Mouse (Mus musculus) CH12.LX (cell line): ENCODE measurements at regions not wholly inside any gene's neighbourhood (a gene's known extent, or its start where the extent isn't known, plus 50 kb on each side); places are given as distances from the start of the nearest gene placed in this dataset.

Source experiments
- DNase-seq: peaks from one replicate; pipeline ENCODE4 v3.0.0-alpha.2; 2013; ENCODE audit errors: extremely low read depth
- H3K27ac ChIP-seq: 2 replicates; pipeline ENCODE4 v1.5.1; 2012; ENCODE audit warnings: low read depth, mild to moderate bottlenecking, control low read depth, moderate library complexity; ENCODE audit not compliant: insufficient read depth
- H3K27me3 ChIP-seq: replicated peaks from 2 replicates; pipeline ENCODE3; 2012; ENCODE audit warnings: inconsistent platforms
- H3K36me3 ChIP-seq, 2 experiments: replicated peaks in 1 of 2; 2 replicates each; pipeline versions ENCODE3 to v1.6.1; 2012; ENCODE audit warnings: inconsistent platforms in 1 of 2, low read length in 1 of 2, mild to moderate bottlenecking in 1 of 2, mixed read lengths in 1 of 2, moderate library complexity in 1 of 2; ENCODE audit not compliant: control insufficient read depth in 1 of 2, insufficient read depth in 1 of 2
- H3K4me1 ChIP-seq, 2 experiments: 2 replicates each; pipeline ENCODE4 v1.6.1; 2012; ENCODE audit warnings: inconsistent platforms in 1 of 2, moderate library complexity in 1 of 2; ENCODE audit not compliant: insufficient read depth in 2 of 2, control insufficient read depth in 1 of 2
- H3K4me2 ChIP-seq: 2 replicates; pipeline ENCODE4 v1.6.1; 2012; ENCODE audit warnings: low read depth, mild to moderate bottlenecking, control low read depth; ENCODE audit not compliant: poor library complexity, insufficient read depth, severe bottlenecking
- H3K4me3 ChIP-seq, 3 experiments: fragments of 150-350 bp in 1 of 3; sonication (generic) in 1 of 3; replicated peaks in 1 of 3; 2 replicates each; pipeline versions ENCODE3 to v1.5.1; 2011 to 2012; ENCODE audit warnings: low read depth in 2 of 3, low read length in 2 of 3, mild to moderate bottlenecking in 2 of 3, moderate library complexity in 2 of 3, control low read depth in 1 of 3, improper control_type of control experiment in 1 of 3, inconsistent platforms in 1 of 3, mixed read lengths in 1 of 3; ENCODE audit not compliant: poor library complexity in 1 of 3
- H3K79me2 ChIP-seq: replicated peaks from 2 replicates; pipeline ENCODE4 v1.6.1; 2012; ENCODE audit warnings: mild to moderate bottlenecking, moderate library complexity; ENCODE audit not compliant: control insufficient read depth, poor library complexity, insufficient read depth, severe bottlenecking; ENCODE audit errors: extremely low read depth
- H3K9ac ChIP-seq: 2 replicates; pipeline ENCODE4 v1.6.1; 2012; ENCODE audit warnings: low read depth, mild to moderate bottlenecking, control low read depth, moderate library complexity; ENCODE audit not compliant: insufficient read depth
- H3K9me3 ChIP-seq: replicated peaks from 2 replicates; pipeline ENCODE3; 2012; ENCODE audit warnings: low read length, inconsistent platforms, mixed read lengths
- CTCF ChIP-seq, 2 experiments: IDR thresholded peaks in 1 of 2; conservative IDR thresholded peaks in 1 of 2; 2 replicates each; pipeline ENCODE4 v1.5.1; 2011 to 2012; ENCODE audit warnings: low read depth in 2 of 2, low read length in 2 of 2, improper control_type of control experiment in 1 of 2, inconsistent platforms in 1 of 2, mild to moderate bottlenecking in 1 of 2, moderate library complexity in 1 of 2
- ELF1 ChIP-seq: IDR thresholded peaks from 2 replicates; pipeline ENCODE4 v1.6.1; 2014; ENCODE audit warnings: low read depth, mild to moderate bottlenecking, inconsistent platforms, low read length, improper control_type of control experiment
- EP300 ChIP-seq: IDR thresholded peaks from 2 replicates; pipeline ENCODE4 v1.6.1; 2011; ENCODE audit warnings: low read length, improper control_type of control experiment
- GABPA ChIP-seq: IDR thresholded peaks from 2 replicates; pipeline ENCODE4 v1.6.1; 2012; ENCODE audit warnings: low read depth, low read length, improper control_type of control experiment, inconsistent platforms; ENCODE audit not compliant: insufficient replicate concordance
- IRF4 ChIP-seq: IDR thresholded peaks from 2 replicates; pipeline ENCODE4 v1.6.1; 2014; ENCODE audit warnings: low read depth, mild to moderate bottlenecking, inconsistent platforms, low read length, improper control_type of control experiment
- KAT2A ChIP-seq: IDR thresholded peaks from 2 replicates; pipeline ENCODE4 v1.6.1; 2012; ENCODE audit warnings: low read length, improper control_type of control experiment, inconsistent platforms; ENCODE audit not compliant: insufficient replicate concordance
- MAX ChIP-seq: IDR thresholded peaks from 2 replicates; pipeline ENCODE4 v1.6.1; 2011; ENCODE audit warnings: low read length, improper control_type of control experiment
- MEF2A ChIP-seq: IDR thresholded peaks from 2 replicates; pipeline ENCODE4 v1.6.1; 2014; ENCODE audit warnings: low read depth, mild to moderate bottlenecking, inconsistent platforms, low read length, improper control_type of control experiment, borderline replicate concordance
- MXI1 ChIP-seq: IDR thresholded peaks from 2 replicates; pipeline ENCODE4 v1.6.1; 2011; ENCODE audit warnings: mild to moderate bottlenecking, low read depth, low read length, improper control_type of control experiment
- MYC ChIP-seq: IDR thresholded peaks from 2 replicates; pipeline ENCODE4 v1.6.1; 2011; ENCODE audit warnings: low read depth, mild to moderate bottlenecking, improper control_type of control experiment, low read length
- RCOR1 ChIP-seq: conservative IDR thresholded peaks from 2 replicates; pipeline ENCODE4 v1.6.1; 2012; ENCODE audit warnings: low read depth, mild to moderate bottlenecking, inconsistent platforms, low read length, improper control_type of control experiment
- SMC3 ChIP-seq: IDR thresholded peaks from 2 replicates; pipeline ENCODE4 v1.6.1; 2011; ENCODE audit warnings: low read depth, low read length, improper control_type of control experiment
- TCF12 ChIP-seq: IDR thresholded peaks from 2 replicates; pipeline ENCODE4 v1.6.1; 2014; ENCODE audit warnings: low read depth, mild to moderate bottlenecking, inconsistent platforms, low read length, improper control_type of control experiment
- ZC3H11A ChIP-seq: IDR thresholded peaks from 2 replicates; pipeline ENCODE4 v1.6.1; 2012; ENCODE audit warnings: low read depth, mild to moderate bottlenecking, inconsistent platforms, low read length, improper control_type of control experiment
- ZKSCAN1 ChIP-seq: IDR thresholded peaks from 2 replicates; pipeline ENCODE4 v1.6.1; 2012; ENCODE audit warnings: low read depth, inconsistent platforms, low read length, improper control_type of control experiment, borderline replicate concordance
- ZNF384 ChIP-seq: IDR thresholded peaks from 2 replicates; pipeline ENCODE4 v1.6.1; 2012; ENCODE audit warnings: low read depth, low read length, improper control_type of control experiment, inconsistent platforms
- dilution Hi-C: fragments of 300-500 bp; cut with MboI; formaldehyde crosslinking; loops from 2 replicates; pipeline ENCODE4 v1.14.3; 2020; ENCODE audit warnings: low sequenced_read_pairs; ENCODE audit not compliant: extremely low pct_unique_long_range_greater_than_20kb, extremely low pct_ligation_motif_present
- in situ Hi-C: fragments of 300-500 bp; cut with MboI; formaldehyde crosslinking; loops from 3 replicates; pipeline ENCODE4 v1.14.3; 2019; ENCODE audit warnings: low sequenced_read_pairs, low pct_ligation_motif_present, low pct_unique_long_range_greater_than_20kb, mixed read lengths

DNA sequence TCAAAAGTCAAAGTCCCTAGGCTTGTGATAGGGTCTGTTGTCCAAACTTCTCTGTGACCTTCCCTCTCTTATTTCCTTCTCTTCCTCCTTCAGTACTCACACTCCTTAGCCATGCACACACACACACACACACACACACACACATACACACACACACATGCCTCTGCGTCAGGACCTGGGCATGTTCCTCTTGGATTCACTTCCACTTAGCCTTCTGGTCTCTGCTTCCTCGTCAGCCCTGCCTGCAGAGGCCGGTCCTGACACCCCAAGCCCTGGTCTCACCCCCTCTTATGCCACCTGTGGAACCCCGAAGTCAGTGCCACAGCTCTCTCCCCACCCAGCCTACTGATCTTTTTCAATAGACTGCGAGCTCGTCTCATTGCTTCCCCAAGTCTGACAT lies 250.3 kb downstream of the Barhl2 start:
- in situ Hi-C loops (no loop called here), dilution Hi-C loops (no loop called here)
- Histone ChIP-seq H3K4me1 (no peaks in the 10 kb centered on the region), H3K4me3 (no peak overlapping the region), H3K27me3 (no peaks in the 10 kb centered on the region), H3K79me2 (no peaks in the 10 kb centered on the region), H3K9ac (no peak overlapping the region), H3K36me3 (no peaks in the 10 kb centered on the region), H3K27ac (no peak overlapping the region), H3K9me3 (no peaks in the 10 kb centered on the region), H3K4me2 (no peak overlapping the region)
- TF ChIP-seq ELF1 (no peak), ZKSCAN1 (no peak)
- no peak for DNase-seq

- no peak overlapping the region for H3K27ac ChIP-seq
- DNase-seq = no peak
- dilution Hi-C loops (no loop called here), in situ Hi-C loops (no loop called here)
- no peak for TF ChIP-seq CTCF (conservative IDR thresholded peaks at IDR 0.05 in 1 of 2, IDR thresholded peaks at IDR 0.05 in 1 of 2; ENCODE audit: low read depth in 2 of 2, low read length in 2 of 2)
- no peak for TF ChIP-seq TCF12
- TF ChIP-seq MAX = no peak
- TF ChIP-seq RCOR1 = no peak
- no peak for TF ChIP-seq MYC
- no peak for TF ChIP-seq MXI1
- no peak for TF ChIP-seq ZC3H11A
- TF ChIP-seq GABPA = no peak
- no peak for TF ChIP-seq ELF1
- no peak overlapping the region for H3K9ac ChIP-seq
- no peaks in the 10 kb centered on the region for H3K9me3 ChIP-seq
- H3K79me2 ChIP-seq = no peaks in the 10 kb centered on the region
- H3K4me2 ChIP-seq = no peak overlapping the region
- H3K4me1 ChIP-seq = no peaks in the 10 kb centered on the region
- no peak overlapping the region for H3K4me3 ChIP-seq
- H3K36me3 ChIP-seq = no peaks in the 10 kb centered on the region
- H3K27me3 ChIP-seq = no peaks in the 10 kb centered on the region
Observed at GRCm38 (mm10) chr5:106205724-106206123, 252.2 kb downstream of the Barhl2 start.

- dilution Hi-C loops (no loop called here), in situ Hi-C loops (no loop called here)
- H3K27ac ChIP-seq = no peak overlapping the region
- H3K9ac ChIP-seq = no peak overlapping the region
- TF ChIP-seq ZNF384 (no peak), EP300 (no peak), MEF2A (no peak), SMC3 (no peak), IRF4 (no peak), KAT2A (no peak)
- peaks cover 0 to 5% of the 10 kb centered on the region in 2 experiments; a peak in 1 of 4 replicates for H3K4me1 ChIP-seq
- DNase-seq = no peak
- no peak overlapping the region for H3K4me3 ChIP-seq
- no peaks in the 10 kb centered on the region for H3K36me3 ChIP-seq
- no peaks in the 10 kb centered on the region for H3K79me2 ChIP-seq
- no peak overlapping the region for H3K4me2 ChIP-seq
- H3K27me3 ChIP-seq = no peaks in the 10 kb centered on the region
- H3K9me3 ChIP-seq = no peaks in the 10 kb centered on the region
Observed at GRCm38 (mm10) chr5:106200631-106201030, 257.3 kb downstream of the Barhl2 start.
